Mouse (Mus musculus) c-Kit-positive CD71-positive TER-119-negative erythroid progenitor cells, embryonic 14.5 days (primary cell): ENCODE data around the gene Nhsl2.

Source experiments
- DNase-seq: peaks from one replicate; pipeline ENCODE4 v3.0.0-alpha.2; 2013; ENCODE audit warnings: low read depth

Nhsl2 gene

DNA sequence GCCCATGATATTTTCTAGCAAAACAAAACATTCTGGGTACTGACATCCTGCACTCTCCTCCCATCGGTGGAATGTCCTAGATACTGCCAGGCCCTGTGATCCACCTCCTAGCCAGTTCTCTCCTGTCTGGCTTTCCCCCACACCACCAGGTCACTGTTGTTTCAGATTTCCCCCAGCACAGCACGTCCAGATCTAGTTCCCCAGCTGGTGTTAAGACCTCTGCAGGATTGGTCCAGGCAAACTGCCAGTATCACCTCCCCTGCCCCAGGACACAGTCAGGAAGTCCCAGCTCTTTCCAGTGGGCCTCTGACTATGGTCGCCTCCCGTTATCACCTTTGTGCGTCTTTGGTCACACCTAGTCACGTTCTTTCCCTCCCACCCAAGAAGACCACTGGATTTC is 134.5 kb downstream of the Nhsl2 start:
- no peak for DNase-seq

DNA sequence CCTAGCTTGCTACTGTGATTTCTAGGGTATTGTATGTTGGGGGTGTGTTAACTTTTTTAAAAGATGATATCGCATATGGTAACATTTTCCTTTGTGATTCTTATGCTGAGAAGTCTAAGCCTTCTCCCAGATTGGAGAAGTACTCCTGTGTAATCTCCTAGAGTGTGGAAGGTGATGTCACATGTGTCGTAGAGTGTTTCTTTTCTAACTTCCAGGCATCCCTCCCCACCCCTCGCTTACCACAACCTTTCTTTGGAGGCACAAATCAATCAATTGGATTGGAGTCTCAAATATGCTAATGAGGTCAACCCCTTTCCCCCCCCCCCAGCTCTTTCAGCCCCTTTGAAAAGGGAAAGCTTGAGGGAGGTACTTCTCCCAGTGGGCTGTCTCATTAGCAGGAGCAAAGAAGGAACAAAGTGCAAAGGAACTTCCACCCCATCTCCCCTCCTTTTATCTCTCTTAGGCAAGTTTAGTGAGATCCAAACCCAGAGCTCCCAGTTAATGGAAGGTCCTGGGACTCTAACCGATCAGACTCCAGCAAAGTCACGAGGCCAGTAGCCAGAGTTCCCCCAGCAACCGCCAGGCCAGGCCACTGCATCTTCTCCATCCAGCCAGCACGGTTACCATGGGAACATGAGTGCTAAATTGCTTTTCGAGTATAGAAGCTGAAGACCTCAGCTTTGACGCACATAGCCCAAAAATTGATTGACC is 137.6 kb downstream of the Nhsl2 start:
- DNase-seq, result no peak

DNA sequence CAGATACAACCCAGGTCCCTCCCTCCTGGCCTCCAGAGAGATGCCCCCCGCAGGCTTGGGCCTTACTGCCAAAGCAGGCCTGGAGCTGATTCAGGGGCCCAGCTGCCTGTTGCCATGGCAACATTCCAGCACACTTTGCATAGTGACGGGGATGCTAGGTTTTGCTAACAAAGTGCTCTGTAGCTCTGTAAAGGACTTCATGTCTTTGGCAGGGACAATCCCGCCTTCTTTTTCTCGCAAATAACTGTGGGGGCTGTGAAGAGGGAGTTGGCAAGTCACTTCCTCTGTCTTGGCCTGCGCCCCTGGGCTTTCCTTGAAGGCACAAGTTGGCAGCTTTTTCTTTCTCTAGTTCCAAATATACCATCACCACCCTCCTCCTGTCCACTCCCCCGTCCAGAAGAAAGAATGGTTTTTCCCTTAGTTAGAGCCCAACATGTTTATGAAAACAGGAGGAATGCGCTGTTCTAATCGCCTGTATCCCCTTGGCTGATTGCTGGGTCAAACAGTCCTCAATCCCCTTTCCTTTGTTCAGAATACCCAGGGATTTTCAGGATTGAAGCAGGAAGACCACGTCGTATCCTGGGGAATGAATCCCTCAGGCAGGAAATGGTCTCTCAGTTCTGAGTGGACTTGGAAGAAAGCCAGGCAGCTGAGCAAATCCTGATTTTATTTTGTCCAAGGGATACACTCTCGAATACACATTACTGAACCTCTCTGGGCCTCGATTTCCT is 144.8 kb downstream of the Nhsl2 start:
- no peak for DNase-seq

DNA sequence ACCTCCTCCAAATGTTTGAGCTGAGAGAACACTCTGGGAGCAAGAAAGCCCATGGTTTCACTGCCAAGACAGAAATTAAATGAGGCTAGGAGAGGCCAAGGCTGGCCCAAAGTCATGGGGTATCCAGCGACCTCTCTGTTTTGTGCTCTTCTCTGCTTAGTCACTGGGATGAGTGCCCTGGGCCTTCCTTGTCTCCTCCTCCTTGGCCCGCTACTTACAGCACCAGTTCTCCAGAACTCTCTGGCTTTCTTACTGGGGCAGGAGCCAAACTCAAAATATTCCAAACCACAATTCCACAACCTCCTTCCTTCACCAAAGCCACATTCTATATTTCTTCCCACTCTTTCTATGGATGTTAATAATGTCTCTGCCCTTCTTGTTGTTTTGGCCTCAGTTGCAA is 147.5 kb downstream of the Nhsl2 start:
- DNase-seq, result no peak

DNA sequence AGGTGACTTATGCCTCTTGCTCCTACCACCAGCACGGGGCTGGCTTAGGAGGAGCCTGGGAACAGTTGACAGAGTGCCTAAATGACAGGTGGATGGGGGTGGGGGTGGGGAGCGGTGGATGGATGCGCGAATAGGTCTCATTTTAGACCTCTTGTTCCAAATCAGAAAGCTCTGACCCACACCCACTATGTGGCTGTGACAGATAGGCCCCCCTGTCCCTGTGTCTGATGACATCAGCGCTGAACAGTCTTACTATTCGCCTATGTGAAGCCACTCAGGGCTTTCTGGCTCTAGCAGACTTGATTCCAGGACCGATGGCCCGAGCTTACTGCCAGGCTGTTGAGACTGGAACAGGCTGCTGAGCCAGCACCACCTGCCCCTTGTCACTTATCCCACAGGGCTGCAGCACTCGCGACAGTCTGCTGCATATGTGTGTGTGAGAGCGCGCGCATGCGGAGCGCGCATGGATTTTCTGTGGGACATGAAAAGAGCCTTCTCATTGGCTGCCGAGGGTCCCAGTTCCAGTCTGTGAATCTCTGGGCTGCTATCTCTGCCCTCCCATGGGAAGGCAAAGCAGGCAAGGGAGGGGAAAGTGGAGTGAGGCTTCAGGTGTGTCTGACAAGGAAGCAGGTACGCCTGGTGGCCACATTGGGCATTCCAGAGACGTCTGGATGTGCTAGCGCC is 154.6 kb downstream of the Nhsl2 start:
- no peak for DNase-seq

DNA sequence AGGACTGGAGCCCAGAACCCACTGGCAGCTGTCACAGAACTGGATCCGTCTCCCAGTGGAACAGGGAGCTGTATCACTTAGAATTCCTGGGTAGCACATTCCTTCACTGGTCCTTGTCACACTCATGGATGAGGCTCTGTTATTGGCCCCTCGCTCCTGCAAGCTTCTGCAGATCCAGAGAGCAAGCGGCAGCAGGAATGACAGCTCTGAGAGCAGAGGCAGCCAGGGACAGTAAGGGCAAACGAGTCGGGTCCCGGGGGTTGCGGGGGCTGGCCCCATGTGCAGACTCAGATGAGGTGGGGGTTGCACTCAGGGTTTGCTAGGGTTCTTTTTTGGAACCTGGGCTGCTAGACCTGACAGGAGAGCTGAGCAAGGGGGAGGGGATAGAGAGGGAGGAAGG is 155.2 kb downstream of the Nhsl2 start:
- DNase-seq, result no peak

DNA sequence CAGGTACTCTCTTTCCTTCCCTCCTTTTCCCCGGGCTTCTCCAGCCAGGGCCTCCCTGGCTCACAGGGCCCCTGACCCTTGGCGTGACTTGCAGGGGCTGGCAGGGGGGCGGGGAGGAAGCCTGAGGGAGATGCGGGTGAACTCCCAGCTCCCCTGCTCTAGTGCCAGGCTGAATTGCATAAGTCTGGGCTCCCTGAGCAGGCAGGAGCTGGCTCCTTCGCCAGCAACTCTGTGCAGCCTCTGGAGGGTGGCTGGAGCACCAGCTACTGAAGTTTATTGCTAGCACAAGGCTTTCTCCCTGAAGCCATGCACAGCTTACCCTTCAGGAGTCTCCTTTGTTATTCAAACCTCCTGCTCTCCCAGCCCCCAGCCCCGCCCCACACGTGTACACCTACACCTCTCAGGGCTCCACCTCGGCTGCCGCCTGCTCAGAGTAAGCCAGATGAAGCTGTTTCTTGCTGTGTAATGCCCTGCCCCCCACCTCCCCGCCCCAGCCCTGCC is 156.0 kb downstream of the Nhsl2 start:
- DNase-seq, result no peak

DNA sequence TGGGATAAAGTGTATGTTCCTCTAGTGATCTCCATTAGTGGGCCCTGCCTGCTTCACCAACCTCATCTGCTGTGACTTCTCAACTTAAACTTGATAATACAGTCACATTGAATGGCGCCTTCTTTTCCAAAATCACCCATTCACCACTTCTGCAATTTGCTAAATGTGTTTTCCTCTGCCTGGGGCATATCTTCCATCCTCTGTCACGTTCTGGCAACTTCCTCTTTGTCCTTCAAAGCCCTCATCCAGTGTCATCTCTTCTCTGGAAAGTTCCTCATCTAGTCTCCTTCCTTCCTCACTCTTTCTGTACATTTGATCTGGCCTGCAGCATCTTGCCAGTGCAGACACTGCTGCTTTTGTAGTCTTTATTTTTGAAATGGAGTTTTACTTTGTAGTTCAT is 158.8 kb downstream of the Nhsl2 start:
- no peak for DNase-seq

DNA sequence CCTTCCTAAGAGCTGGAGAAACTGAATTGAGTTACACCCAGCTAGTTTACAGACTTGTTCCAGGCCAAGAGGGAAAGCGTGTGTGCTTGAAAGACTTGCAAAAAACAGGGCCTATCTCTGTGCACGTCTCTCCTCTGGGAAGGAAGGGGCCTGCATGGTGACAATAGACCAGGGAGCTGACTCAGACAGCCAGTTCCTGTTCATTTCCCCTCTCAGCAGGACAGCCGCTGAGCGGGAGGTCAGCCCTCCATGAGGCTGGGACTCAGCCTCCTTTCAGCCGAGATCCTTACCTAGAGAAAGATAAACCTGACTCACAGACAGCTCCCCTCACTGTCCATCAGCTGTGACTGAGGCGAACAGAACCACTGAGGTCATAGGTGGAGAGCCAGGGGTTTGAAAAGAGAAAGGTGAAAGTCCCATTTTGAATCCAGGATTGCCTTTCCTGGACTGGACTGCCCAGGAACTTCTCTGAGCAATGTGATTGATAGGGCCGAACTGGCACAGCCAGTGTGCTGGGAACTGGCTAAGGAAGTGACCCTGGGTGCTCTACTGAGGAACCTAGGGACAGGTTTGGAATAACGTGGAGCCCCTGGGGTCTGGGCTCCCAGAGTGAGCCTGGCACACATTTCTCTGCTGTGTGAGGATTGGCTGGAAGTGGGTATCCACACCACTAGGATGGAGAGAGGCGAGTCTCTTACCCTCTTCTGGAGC is 168.2 kb downstream of the Nhsl2 start:
- no peak for DNase-seq

DNA sequence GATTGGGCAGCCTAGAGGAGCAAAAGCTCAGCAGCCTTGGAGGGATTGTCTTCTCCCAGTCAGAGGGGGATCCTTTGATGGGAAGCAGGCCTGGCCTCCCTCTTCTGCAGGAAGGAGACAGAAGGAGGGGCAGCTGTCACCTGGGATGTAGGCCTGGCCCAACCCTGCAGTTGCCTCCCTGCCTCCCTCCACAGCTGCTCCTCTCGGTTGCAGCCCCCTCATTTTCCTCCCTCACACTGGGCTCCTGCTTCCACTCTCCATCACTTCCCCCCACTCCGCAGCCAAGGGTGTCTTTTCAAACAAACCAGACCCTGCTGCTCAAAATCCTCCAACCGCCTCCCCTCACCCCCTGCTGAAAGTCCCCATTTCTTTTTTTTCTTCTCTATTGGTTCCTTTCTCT is 169.7 kb downstream of the Nhsl2 start:
- no peak for DNase-seq

DNA sequence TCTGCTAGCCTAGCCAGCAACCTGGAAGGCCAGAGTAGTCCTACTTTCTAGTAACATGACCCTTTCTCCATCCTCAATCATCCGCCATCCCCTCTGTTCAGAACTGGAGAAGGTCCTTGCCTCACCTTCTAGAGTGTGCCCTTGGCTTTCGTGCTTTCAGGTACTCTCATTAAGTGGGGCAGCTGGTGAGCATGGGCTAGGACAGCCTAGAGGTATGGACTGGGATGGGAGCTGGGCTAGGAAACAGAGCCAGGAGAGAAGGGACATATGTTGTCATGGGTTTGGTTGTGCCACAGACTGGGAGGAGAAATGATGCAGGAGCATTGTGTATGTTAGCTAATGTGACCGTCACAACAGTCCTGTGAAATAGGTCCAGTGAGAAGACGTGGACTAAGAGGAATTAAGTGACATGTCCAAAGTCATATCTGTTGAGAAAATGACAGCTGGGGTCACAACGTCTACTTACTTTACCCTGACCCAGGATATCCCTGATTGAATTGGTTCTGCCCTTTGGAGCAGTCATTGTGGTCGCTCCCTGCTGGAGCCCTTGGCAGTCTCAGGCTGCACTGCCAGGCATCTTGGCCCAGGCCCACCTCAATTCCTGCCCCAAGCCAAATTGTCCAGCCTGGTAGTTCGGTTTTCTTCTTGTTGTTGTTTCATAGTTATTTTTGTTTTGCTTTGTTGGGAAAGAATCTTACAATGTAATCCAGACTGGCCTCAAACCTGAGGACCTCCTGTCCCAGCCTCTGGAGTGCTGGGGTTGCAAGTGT is 170.5 kb downstream of the Nhsl2 start:
- DNase-seq, result no peak

DNA sequence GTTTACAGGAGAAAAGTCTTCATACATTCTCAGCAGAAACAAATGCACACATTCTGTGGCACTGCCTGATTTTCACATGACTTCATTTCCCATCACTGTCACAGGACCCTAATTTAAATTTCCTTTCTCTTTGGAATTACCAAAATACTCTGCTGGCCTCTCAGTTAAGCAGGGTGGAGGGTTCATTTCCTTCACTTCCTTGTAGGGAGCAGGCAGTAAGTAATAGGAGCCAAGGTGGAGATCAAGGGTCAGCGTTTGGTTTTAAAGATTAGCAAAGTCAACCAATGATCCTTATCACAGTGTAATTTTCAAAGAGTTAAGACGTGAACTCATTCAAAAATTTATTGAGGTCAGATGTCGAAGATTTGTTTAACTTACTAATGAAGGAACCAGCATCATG is 175.8 kb downstream of the Nhsl2 start:
- DNase-seq, result no peak

DNA sequence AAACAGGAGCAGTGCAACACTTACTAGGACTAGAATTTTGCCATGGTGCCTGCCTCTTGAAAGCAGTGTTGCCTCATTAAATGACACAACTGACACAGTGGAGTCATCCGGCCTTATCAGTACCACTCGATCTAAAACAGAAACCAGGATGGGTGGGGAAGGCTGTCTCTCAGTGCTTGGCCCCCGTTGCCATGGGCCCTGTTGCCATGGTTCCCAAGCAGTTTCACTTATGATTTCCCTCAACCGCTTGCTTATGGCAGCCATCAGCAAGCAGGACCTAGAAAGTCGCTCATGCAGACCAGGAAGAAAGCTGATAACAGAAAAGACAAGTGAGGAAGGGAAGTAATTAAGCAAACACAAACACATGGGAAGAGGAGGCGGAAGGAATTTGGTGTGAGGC is 182.7 kb downstream of the Nhsl2 start:
- peak; percentile 22 for DNase-seq

DNA sequence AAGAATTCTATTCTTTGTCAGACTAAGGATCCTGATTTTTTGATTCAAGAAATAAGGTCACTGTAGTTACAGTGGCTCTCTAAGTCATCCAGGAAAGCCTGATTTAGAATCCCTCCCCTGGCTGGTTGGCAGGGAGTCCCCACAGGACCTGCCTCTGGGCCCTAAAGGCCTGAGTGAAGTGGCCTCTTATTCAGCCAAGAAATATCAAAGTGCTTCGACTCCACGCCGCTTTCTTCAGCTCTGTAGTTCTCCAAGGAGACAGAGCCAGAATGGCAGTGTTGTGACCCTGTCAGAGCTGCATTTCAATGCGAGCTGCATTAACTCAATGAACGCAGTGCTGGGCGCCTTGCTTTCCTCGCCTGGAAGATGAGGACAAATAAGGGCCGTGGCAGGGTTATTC is 183.2 kb downstream of the Nhsl2 start:
- DNase-seq, result no peak

DNA sequence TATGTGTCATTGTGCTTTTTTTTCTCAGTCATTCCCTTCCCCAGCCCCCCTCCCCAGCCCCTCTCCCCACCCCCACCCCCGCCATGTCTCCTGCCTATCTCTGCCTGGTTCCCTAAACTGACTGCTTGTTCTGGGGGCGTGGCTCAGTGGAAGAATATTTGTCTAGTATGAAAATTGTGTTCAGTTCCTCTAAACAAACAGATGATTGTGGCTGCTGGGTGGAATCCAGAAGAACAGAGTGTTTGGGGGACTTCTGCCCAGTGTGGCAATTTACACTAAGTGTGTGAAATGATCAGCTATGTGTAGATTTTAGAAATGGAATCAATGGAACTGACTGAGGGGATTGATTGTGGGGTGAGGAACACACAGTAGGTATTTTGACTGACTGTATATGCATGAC is 184.4 kb downstream of the Nhsl2 start:
- no peak for DNase-seq

DNA sequence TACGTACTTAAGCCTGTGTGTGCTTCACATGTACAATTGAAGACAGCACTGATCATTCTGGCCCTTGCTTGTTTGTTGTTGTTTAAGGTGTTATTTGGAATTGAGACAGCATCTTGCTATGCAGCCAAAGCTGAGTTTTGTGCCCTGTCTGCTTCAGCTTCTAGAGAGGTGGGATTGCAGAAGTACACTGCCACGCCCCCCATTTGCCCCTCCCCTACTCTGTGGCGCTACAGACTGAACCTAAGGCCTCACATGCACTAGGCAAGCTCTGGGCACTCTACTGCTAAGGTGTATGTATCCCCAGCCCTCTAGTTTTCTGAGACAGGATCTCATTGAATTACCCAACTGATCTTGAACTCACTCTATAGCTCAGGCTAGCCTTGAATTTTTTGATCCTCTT is 186.5 kb downstream of the Nhsl2 start:
- no peak for DNase-seq

DNA sequence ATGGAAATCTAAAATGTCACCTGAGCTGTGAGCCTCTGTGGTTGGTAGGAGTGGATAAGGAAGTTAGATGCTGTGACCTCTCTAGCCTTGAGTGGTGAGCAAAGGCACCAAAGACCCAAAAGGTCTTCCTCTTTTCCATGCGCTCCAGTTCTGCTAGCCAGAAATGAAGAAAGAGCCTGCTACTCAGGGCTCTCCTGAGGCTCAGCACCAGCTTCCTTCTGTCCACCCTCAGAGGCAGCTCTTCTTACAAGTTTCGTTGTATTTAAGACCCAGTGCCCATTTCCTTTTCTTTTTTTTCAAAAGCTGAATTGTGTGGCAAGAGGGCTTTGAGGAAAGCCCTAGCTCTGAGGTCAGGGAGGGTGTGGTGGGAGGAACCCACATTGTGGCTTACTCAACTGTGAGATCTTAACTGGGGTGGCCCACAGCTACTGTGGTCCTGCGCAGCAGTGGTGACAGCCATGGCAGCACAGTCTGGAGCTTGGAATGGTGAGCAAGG is 187.7 kb downstream of the Nhsl2 start:
- no peak for DNase-seq

DNA sequence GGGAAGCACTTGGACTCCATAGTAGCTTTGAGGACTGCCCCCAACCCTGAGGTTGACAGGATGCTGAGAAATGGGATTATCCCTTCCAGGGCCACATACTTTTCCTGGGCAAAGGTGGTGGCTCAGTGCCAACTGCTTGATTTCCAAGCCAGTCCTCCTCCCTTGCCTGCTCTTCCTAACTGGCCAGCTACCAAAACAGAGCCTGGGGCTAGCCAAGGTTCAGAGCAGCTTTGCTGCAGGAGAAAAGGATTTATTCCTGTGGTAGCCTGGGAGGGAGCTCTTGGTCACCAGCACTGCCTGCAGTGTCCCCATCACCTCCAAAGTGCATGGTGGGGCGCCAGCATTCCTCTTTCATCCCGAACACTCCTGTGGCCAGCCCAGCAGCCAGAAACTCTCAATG is 188.3 kb downstream of the Nhsl2 start:
- no peak for DNase-seq

DNA sequence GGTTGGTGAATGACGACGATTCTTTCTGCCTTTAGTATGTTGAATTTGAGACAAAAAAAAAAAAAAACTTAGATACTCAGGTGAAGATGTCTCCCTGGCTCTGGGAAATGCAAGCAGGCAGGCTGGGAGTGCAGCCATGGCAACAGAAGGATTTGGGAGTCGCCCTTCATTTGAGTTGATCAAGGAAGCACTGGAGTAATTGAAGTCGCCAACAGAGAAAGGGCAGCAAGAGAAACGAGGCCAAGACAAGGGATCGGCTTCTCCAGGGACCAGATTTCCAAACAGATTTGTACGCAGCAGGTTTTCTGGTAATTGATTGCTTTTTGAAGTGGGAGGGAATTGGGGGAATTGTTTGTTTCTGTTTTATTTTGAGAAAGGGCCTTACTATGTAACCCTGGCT is 192.4 kb downstream of the Nhsl2 start:
- no peak for DNase-seq

DNA sequence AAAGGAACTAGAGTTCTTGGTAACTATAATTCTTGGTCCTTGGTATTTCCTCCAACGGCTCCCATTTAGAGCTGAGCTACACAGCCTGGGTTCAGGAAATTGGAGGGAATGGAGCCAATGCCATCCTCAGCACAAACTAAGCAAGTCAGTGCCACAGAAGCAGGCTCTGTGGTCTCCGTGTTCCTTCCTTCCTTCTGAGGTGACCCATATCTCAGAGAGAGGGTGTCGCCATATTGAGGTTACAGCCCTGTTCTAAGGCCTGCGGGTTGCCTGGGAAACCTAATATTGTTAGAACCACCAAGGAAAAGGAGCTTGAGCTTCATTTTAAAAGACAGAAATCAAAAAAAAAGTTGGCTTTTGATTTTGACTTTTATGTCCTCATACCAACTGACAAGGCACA is 193.2 kb downstream of the Nhsl2 start:
- no peak for DNase-seq

DNA sequence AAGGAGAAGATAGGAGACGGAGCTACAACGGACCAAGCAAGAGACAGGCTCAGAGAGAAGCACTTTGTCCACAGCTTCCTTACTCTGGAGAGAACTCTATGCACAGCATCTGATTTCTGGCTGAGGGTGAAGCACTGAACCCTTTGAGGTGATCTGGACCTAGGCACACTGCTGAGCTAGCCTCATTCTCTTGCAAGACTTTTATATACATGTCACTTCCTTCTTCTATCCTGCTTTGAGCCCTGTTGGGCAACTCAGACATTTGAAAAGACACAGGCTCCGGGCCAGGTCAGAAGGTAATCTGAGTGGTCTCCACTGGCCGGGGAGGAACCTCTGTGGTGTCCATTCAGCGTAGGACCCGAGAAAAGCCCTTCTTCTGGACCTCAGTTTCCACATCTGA is 201.4 kb downstream of the Nhsl2 start:
- DNase-seq, result no peak

DNA sequence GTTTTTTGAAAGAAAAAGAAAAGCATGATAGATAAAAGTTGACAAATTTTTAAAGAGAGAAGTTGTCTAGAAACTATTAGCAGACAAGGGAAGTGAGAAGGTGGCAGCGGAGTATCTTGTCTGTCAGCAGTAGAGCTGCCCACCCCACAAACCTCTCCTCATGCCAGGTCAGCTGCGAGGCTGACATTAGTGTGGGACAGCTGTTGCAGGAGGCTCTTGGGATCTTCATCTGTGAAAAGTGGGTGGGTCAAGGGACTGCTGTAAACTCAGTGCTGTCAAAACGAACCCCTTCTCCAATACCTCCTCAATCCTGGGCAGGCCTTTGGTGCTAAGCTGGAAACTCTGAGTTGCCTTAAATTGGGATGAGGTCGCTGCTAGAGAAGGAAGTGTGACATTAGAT is 202.0 kb downstream of the Nhsl2 start:
- DNase-seq, result no peak
